Mouse (Mus musculus) midbrain, embryonic 10.5 days (tissue): Measurements from ENCODE around the gene 1700010B08Rik. TPM values are rescaled to one million over a fixed set of nuclear protein-coding genes. Genes with fewer than 3 reads are reported as not detected.
"Not testable (repeated sequence)": the region's sequence is repeated elsewhere in the genome, so short reads cannot be mapped to it uniquely, and the experiment has no call there.

ENCODE experiments used
- DNase-seq: peaks from one replicate; pipeline ENCODE4 v3.0.0-alpha.2; 2017; ENCODE audit warnings: low spot score
- H3K27ac ChIP-seq: fragments of 300-500 bp; sonication (generic); replicated peaks from 2 replicates; pipeline ENCODE4 v1.5.1; 2016; ENCODE audit warnings: mild to moderate bottlenecking
- H3K27me3 ChIP-seq: fragments of 300-500 bp; sonication (generic); 2 replicates; pipeline ENCODE4 v1.6.1; 2016; ENCODE audit warnings: low read depth, mild to moderate bottlenecking; ENCODE audit not compliant: poor library complexity, severe bottlenecking
- H3K36me3 ChIP-seq: fragments of 300-500 bp; sonication (generic); 2 replicates; pipeline ENCODE4 v1.6.1; 2016; ENCODE audit warnings: mild to moderate bottlenecking, moderate library complexity
- H3K4me1 ChIP-seq: fragments of 300-500 bp; sonication (generic); 2 replicates; pipeline ENCODE4 v1.6.1; 2016
- H3K4me3 ChIP-seq: fragments of 300-500 bp; sonication (generic); 2 replicates; pipeline ENCODE4 v1.5.1; 2016; ENCODE audit warnings: mild to moderate bottlenecking, moderate library complexity
- H3K9me3 ChIP-seq: fragments of 300-500 bp; sonication (generic); replicated peaks from 2 replicates; pipeline ENCODE4 v1.6.1; 2016; ENCODE audit warnings: mild to moderate bottlenecking
- WGBS: fragments of 180-500 bp; shearing (Covaris S2); methylation state at CpG from one replicate; pipeline ENCODE4 v1.1.7; 2016; 5-methylcytosine and 5-hydroxymethylcytosine counted together
- polyA plus RNA-seq: library from polyadenylated mRNA; unstranded; fragments of >200 nt; fragmentation: Nextera tagmentation; extraction: Ambion mirVana; gene quantifications from 2 replicates; pipeline ENCODE4 v1.2.1, GENCODE M21; 2016

The 1700010B08Rik gene
- polyA plus RNA-seq: not detected in 2 replicates

DNA sequence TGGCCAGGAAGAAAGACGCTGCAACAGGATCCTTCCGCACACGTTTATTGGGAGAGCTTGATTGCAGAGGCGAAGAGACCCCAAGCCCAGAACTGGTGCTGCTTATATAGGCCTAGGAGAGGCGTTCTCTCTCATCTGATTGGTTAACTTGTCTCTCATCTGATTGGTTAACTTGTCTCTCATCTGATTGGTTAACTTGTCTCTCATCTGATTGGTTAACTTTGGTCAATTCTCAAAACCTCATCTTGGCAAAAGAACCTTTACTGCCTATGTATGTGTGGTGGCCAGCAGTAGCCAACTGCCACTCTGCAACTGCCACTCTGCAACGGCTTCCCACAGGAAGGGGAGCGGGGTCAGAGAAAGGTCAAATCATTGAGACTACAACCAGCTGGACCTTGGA lies at the start of gene 1700010B08Rik:
1700010B08Rik (plus strand) TSS at position 301 of the 400 bp plus-strand sequence.
- H3K4me3 ChIP-seq, H3K27ac ChIP-seq, H3K36me3 ChIP-seq, H3K9me3 ChIP-seq, H3K27me3 ChIP-seq, DNase-seq: not testable (repeated sequence)
- H3K4me1 ChIP-seq: peaks cover 17% of the 10 kb centered on the region
- WGBS: 91% methylated on average over 7 of the region's 7 CpGs

DNA sequence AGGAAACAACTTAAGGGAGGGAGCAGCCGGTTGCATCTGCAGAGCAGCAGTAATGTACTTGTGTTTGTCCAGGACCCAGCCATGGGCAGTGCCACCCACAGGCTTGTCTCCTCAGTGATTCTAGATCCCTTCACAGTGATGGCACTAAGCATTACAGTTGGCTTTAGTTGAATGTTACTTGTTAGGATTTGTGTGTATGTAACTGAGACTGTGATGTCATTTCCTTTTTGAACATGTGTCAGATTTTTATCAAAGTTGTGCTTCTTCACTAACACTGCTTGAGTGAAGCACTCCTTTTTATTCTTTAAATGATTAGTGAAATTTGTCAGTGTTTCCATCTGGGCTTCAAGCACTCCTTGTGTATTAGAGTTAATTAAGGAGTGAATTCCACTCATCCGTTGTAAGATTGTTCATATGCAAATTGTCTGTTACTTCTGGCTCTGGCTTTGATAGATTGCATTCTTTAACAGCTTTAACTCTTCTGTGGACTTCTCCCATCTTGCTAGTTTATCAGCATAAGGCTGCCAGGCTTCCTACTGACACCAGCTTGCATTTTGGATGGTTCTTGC lies 46.8 kb upstream of the 1700010B08Rik start:
- no peak overlapping the region for H3K27ac ChIP-seq
- H3K27me3 ChIP-seq: no peaks in the 10 kb centered on the region
- DNase-seq: no peak
- H3K4me1 ChIP-seq: no peaks in the 10 kb centered on the region
- 76% methylated on average over 2 of the region's 2 CpGs for WGBS
- no peak overlapping the region for H3K4me3 ChIP-seq
- H3K9me3 ChIP-seq: no peaks in the 10 kb centered on the region
- peaks cover 49% of the 10 kb centered on the region for H3K36me3 ChIP-seq

DNA sequence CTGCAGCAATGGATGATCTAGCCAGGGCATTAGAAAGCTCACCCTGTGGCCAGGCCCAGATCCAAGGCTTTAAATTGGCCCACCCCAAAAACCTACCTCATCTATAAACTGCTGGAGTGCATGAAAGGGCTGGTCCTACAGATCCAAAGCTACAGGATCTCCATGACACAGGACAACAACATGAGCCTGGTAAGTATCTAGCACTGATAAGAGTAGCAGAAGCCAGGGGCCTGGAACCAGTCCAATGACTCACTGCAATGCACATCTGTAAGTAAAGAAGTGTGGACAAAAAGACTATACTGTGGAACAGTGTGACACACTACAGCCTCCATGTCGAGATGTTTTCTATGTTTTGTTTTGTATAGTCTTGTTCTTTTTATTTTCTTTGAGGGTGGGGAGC lies 45.7 kb upstream of the 1700010B08Rik start:
- 89% methylated on average over 1 of the region's 1 CpGs for WGBS
- Histone ChIP-seq H3K27ac (no peak overlapping the region), H3K36me3 (peaks cover 42% of the 10 kb centered on the region), H3K9me3 (no peaks in the 10 kb centered on the region), H3K27me3 (no peaks in the 10 kb centered on the region), H3K4me3 (no peak overlapping the region), H3K4me1 (no peaks in the 10 kb centered on the region)
- no peak for DNase-seq

DNA sequence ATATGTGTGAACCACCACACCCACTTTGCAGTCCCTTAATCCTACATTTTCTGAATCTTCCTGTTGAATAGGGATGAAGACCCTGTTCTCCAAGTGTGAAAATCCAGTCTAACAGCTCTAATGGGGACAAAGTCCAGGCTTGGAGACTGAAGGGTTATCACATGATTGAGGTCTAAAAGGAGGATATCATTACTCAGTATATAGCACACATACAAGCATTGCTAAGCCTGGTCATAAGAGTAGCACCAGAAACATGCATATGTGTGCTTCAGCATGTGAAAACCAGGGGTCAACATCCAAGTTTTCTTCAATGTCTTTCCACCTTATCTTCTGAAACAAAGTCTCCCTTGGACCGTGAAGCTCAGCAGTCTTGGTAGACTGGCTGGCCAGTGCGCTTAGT lies 40.6 kb upstream of the 1700010B08Rik start:
- Histone ChIP-seq H3K9me3 (no peaks in the 10 kb centered on the region), H3K27me3 (no peaks in the 10 kb centered on the region), H3K27ac (no peak overlapping the region), H3K4me1 (peaks cover 9% of the 10 kb centered on the region; the same call in 1 of the 2 replicates), H3K36me3 (peaks cover 30% of the 10 kb centered on the region), H3K4me3 (no peak overlapping the region)
- no peak for DNase-seq
- 94% methylated on average over 2 of the region's 2 CpGs for WGBS

DNA sequence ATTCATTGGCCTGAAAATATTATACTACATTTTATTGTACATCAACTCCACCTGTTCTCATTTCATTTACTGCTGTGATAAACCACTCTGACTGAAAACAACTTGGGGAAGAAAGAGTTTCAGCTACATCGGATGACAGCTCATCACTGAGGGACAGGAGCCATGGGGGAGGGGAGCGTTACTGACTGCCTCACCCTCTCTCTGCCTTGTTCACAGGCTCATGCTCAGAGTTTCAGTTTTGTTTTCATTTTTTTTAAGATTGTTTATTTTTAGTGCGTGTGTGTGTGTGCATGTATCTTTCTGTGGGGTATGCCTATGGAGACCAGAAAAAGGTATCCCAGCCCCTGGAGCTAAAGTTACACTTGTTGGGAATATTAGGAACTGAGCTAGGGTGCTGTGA lies 40.0 kb upstream of the 1700010B08Rik start:
- H3K36me3 ChIP-seq: peaks cover 25% of the 10 kb centered on the region
- H3K27ac ChIP-seq: no peak overlapping the region
- H3K9me3 ChIP-seq: no peaks in the 10 kb centered on the region
- H3K4me3 ChIP-seq: no peak overlapping the region
- no peak for DNase-seq
- peaks cover 9% of the 10 kb centered on the region; the same call in 1 of the 2 replicates for H3K4me1 ChIP-seq
- 71% methylated on average over 3 of the region's 3 CpGs for WGBS
- no peaks in the 10 kb centered on the region for H3K27me3 ChIP-seq

DNA sequence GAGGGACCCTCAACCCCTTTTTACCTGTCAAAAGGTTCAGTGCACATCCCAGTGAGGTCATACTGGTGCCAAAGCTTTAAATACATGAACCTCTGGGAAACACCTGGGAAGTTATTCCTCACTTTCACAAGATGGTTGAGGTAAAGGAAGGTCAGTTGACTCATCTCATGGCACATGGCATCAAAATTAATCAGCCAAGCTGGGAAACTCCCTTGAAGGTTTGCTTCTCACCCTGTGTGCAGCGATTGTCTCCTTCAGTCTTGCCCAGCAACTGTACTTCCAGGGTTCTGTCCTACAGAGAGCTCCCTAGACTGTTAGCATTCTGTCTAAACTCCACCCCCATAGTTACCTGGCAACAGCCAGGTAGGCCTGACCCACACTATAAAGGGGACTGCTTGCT lies 39.1 kb upstream of the 1700010B08Rik start:
- WGBS: 85% methylated on average over 1 of the region's 1 CpGs
- Histone ChIP-seq H3K9me3 (no peaks in the 10 kb centered on the region), H3K27me3 (no peaks in the 10 kb centered on the region), H3K36me3 (peaks cover 18% of the 10 kb centered on the region), H3K27ac (no peak overlapping the region), H3K4me3 (no peak overlapping the region), H3K4me1 (peaks cover 9% of the 10 kb centered on the region; the same call in 1 of the 2 replicates)
- DNase-seq: no peak

DNA sequence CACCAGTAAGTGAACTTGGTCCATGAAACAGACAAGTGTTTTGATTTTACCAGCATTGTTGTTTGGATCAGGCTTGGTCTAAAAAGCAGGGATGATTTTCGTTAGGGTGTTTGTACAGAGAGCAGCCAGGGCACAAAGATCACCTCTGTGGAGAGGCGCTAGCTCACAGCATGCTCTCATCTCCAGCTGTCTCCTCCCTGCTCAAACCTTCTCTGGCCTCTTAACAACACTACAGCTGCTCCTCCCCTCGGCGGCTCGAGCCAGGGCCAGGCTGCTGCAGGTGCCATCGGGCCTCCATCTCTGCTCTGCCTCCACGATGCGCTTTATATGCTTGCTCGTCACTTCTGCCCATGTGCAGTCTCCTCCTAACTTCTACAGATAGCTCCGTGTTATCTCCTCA lies 36.4 kb upstream of the 1700010B08Rik start:
- Histone ChIP-seq H3K36me3 (peaks cover 12% of the 10 kb centered on the region), H3K4me1 (peaks cover 19% of the 10 kb centered on the region; the same call in 1 of the 2 replicates), H3K27me3 (no peaks in the 10 kb centered on the region), H3K27ac (no peak overlapping the region), H3K4me3 (no peak overlapping the region), H3K9me3 (no peaks in the 10 kb centered on the region)
- no peak for DNase-seq
- WGBS: 61% methylated on average over 10 of the region's 10 CpGs

DNA sequence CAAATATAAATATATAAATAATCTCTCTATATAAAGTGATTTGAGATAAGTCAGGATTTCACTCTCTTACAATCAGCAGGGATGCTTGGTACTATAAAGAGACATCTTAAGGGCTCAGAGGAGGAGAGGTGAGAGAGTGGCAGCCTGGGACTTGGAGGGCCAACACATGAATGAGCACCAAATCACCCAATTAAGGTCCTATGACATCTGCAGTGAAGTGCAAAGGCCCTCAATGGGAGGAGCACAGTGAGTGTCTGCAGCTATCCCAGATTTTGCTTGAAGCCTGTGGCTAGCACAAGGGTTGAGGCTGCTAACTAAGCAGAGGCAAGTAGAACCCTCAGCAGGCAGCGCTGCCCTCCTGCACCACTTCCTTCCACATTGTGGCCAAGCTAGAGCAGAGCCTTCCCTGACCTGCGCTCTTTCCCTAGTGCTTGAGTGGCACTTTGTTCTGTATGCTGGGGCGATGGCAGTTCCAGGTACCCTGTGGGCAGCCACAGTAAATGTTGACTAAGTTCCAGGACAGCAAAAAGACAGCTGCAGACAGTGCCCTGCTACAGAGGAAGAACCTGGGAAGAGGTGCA lies 33.3 kb upstream of the 1700010B08Rik start:
- H3K27ac ChIP-seq: 0 out of 2 replicates have a peak overlapping the region, but pooled peaks have one; percentile 43
- H3K9me3 ChIP-seq: no peaks in the 10 kb centered on the region
- DNase-seq: no peak
- no peaks in the 10 kb centered on the region for H3K27me3 ChIP-seq
- H3K36me3 ChIP-seq: peaks cover 40% of the 10 kb centered on the region
- 92% methylated on average over 3 of the region's 3 CpGs for WGBS
- no peak overlapping the region for H3K4me3 ChIP-seq
- peaks cover 19% of the 10 kb centered on the region; the same call in 1 of the 2 replicates for H3K4me1 ChIP-seq

DNA sequence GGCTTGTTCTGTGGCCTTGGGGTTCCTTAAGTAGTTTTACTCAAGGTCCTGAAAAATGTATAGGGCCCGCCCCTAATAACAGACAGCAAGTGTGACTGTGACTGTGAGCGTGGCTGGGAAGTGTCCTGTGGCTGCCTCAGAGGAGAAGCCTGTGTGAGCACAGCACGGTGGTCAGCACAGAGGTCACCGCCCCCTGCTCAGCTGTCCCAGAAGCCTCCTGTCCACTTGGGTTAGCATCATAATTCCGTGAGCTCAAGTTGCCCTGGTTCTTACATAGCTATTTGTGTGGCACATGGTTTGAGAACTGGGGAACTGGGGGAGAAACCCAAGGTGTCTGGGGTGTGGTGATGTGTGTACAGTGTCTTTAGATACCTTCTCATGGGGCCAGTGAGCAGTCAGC lies 31.9 kb upstream of the 1700010B08Rik start:
- Histone ChIP-seq H3K4me3 (no peak overlapping the region), H3K27ac (no peak overlapping the region), H3K4me1 (peaks cover 19% of the 10 kb centered on the region; the same call in 1 of the 2 replicates), H3K27me3 (no peaks in the 10 kb centered on the region), H3K9me3 (no peaks in the 10 kb centered on the region), H3K36me3 (peaks cover 52% of the 10 kb centered on the region)
- DNase-seq: no peak
- WGBS: 80% methylated on average over 5 of the region's 5 CpGs

DNA sequence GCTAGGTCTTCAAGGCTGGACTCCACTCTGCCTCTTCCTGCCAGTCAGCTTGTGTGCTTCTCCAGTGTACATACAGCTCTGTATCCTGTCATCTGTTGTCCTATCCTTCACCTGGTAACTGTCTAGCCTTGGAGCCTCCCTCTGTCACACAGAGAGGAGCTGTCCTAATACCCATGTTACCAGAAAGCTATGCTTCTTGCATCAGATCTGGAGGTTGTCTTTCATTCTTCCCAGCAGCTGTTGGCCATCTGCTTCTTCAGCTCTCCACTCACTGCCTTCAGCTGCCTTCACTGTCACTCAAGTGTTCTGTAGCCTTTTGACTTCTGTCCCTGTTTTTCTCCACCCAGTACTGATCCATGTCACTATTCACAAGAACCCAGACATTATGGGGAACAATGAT lies 29.4 kb upstream of the 1700010B08Rik start:
- H3K27ac ChIP-seq: no peak overlapping the region
- peaks cover 10% of the 10 kb centered on the region; the same call in 1 of the 2 replicates for H3K4me1 ChIP-seq
- H3K27me3 ChIP-seq: no peaks in the 10 kb centered on the region
- H3K36me3 ChIP-seq: peaks cover 57% of the 10 kb centered on the region
- H3K4me3 ChIP-seq: no peak overlapping the region
- no peak for DNase-seq
- no peaks in the 10 kb centered on the region for H3K9me3 ChIP-seq

DNA sequence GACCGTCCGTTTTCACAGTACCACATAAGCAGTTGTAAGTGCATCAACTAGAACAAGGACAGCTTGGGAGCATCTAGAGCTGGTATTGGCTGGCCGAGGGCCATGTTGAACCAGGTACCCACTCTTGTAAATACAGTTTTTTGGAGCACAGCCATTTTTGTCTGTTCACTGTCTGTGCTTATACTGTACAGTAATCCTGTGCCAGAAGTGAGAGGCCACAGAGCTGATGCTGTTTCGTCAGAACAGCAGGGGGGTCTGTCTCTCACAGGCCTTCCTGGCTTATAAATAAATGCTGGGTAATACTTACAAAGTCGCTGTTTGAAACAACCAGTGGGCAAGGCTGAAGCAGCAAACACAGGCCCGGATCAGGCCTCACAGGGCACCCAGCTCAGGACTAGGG lies 27.5 kb upstream of the 1700010B08Rik start:
- H3K9me3 ChIP-seq: no peaks in the 10 kb centered on the region
- no peak overlapping the region for H3K27ac ChIP-seq
- H3K27me3 ChIP-seq: no peaks in the 10 kb centered on the region
- DNase-seq: no peak
- WGBS: 90% methylated on average over 6 of the region's 6 CpGs
- H3K4me1 ChIP-seq: 0 out of 2 replicates have a peak, but pooled peaks cover under 1% of the 10 kb centered on the region
- H3K36me3 ChIP-seq: peaks cover 76% of the 10 kb centered on the region
- no peak overlapping the region for H3K4me3 ChIP-seq

DNA sequence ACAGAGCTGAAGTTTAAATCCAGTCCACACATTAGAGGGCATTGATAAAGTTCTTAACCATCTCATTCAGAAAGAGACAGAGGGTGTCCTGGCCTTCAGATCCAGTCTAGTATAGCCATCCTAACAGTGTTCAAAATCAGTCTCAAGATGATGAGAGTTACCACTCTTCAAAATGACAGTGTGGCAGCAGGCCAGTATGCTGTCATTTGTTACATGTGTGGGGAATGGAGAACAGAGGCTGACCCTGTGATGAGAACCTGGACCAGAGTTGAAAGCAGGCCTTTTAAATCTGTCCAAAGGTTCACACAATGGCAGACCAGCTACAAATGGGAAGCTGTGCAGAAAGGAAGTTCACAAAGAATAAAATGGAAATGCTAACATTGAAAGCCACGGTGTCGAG lies 26.5 kb upstream of the 1700010B08Rik start:
- no peak for DNase-seq
- 90% methylated on average over 2 of the region's 2 CpGs for WGBS
- H3K36me3 ChIP-seq: peaks cover 86% of the 10 kb centered on the region
- H3K4me3 ChIP-seq: no peak overlapping the region
- H3K27me3 ChIP-seq: no peaks in the 10 kb centered on the region
- H3K9me3 ChIP-seq: no peaks in the 10 kb centered on the region
- H3K27ac ChIP-seq: no peak overlapping the region
- no peaks in the 10 kb centered on the region for H3K4me1 ChIP-seq

DNA sequence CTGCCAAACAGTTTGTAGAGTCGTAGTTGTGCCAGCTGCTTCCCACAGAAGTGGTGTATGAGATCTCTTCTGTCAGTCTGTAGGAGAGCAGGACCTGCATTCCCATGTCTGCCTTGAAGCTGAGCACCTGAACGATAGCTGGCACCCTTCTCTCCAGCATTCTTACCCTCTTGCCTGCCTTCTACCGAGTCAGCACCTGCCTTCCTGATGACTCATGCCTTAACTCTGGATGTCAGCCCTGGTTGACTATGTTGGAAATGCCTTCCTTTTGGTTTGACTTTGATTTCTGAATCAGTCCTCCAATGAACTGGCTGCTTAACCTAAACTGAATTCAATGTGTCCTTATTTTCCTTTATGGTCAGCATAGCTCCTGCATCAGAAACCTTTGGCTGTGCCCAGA lies 20.4 kb upstream of the 1700010B08Rik start:
- 92% methylated on average over 3 of the region's 3 CpGs for WGBS
- no peak for DNase-seq
- Histone ChIP-seq H3K36me3 (peaks cover 97% of the 10 kb centered on the region), H3K27ac (no peak overlapping the region), H3K9me3 (no peaks in the 10 kb centered on the region), H3K27me3 (no peaks in the 10 kb centered on the region), H3K4me1 (no peaks in the 10 kb centered on the region), H3K4me3 (no peak overlapping the region)
